Mouse (Mus musculus): ENCODE measurements around the gene Ggact.

- TF ChIP-seq POLR2A (IDR thresholded peaks at IDR 0.05; ENCODE audit: insufficient read depth, low read depth, low read length) = no peak
- TF ChIP-seq CTCF (IDR thresholded peaks at IDR 0.05; ENCODE audit: insufficient read depth, low read depth, low read length) = no peak
These were observed 25.1 kb downstream of the Ggact start for GRCm38 (mm10) chr14:122888480-122888872.
